Mouse (Mus musculus): ENCODE measurements around the gene Ces1b. TPM values are rescaled to one million over a fixed set of nuclear protein-coding genes. Genes with fewer than 3 reads are reported as not detected.

Ces1b gene
- total RNA-seq, 4 experiments from 2014 or later, result not detected

- DNase-seq (ENCODE audit: low spot score in 2 of 2), result no peak
Observed at GRCm38 (mm10) chr8:93010286-93010685, 69.5 kb downstream of the Ces1b start.

Other genes starting within 250 kb of the Ces1b start
- gene Lpcat2, start 224.7 kb downstream of the Ces1b start, total RNA-seq (2022), result 10 to 100 TPM in 1 of 4 experiments, 1 to 10 TPM in 3; 9.6 to 13.3 (median 9.8) TPM
- gene Capns2, start 178.6 kb downstream of the Ces1b start, total RNA-seq (2022), result 1 to 10 TPM in 2 of 4 experiments, under 1 TPM in 1, not detected in 1; 0.49 to 1.6 (median 1.0) TPM
- under 1 TPM; 0.11 to 0.27 (median 0.20) TPM for gene Slc6a2, start 119.9 kb downstream of the Ces1b start, total RNA-seq (2022)
- gene Ces1a, start 31.8 kb downstream of the Ces1b start, total RNA-seq (2022), result under 1 TPM in 1 of 4 experiments, not detected in 3; 0.41 TPM
- not detected for gene Ces1c, start 51.3 kb upstream of the Ces1b start, total RNA-seq (2022)
- gene Ces1d, start 117.8 kb upstream of the Ces1b start, total RNA-seq (2022), result 1 to 10 TPM in 1 of 4 experiments, under 1 TPM in 3; 0.30 to 3.7 (median 0.43) TPM
- gene Ces1e, start 149.6 kb upstream of the Ces1b start, total RNA-seq (2022), result not detected
- gene Ces1f, start 199.7 kb upstream of the Ces1b start, total RNA-seq (2022), result 1 to 10 TPM in 1 of 4 experiments, under 1 TPM in 1, not detected in 2; 0.19 to 1.3 TPM

All from left cerebral cortex, adult 8-10 months (tissue).